Mouse (Mus musculus) forebrain, embryonic 13.5 days (tissue): ENCODE data around the gene Gm7849. TPM values are rescaled to one million over a fixed set of nuclear protein-coding genes. Genes with fewer than 3 reads are reported as not detected.
"Not testable (repeated sequence)": the region's sequence is repeated elsewhere in the genome, so short reads cannot be mapped to it uniquely, and the experiment has no call there.

Experiments
- ATAC-seq: fragments of 200-750 bp; cut with Nextera tagmentation; 2 replicates; pipeline ENCODE4 v1.8.0; 2017
- H3K27ac ChIP-seq: fragments of 300-500 bp; sonication (generic); 2 replicates; pipeline ENCODE4 v1.5.1; 2015; ENCODE audit warnings: inconsistent platforms, mild to moderate bottlenecking, moderate library complexity
- H3K27me3 ChIP-seq: fragments of 300-500 bp; sonication (generic); 2 replicates; pipeline ENCODE4 v1.6.1; 2015; ENCODE audit warnings: mild to moderate bottlenecking, inconsistent platforms
- H3K36me3 ChIP-seq: fragments of 300-500 bp; sonication (generic); 2 replicates; pipeline ENCODE4 v1.6.1; 2015; ENCODE audit warnings: mild to moderate bottlenecking, inconsistent platforms; ENCODE audit not compliant: poor library complexity, severe bottlenecking
- H3K4me1 ChIP-seq: fragments of 300-500 bp; sonication (generic); 2 replicates; pipeline ENCODE4 v1.6.1; 2015; ENCODE audit warnings: inconsistent platforms
- H3K4me2 ChIP-seq: fragments of 300-500 bp; sonication (generic); 2 replicates; pipeline ENCODE4 v1.6.1; 2015; ENCODE audit warnings: inconsistent platforms, mild to moderate bottlenecking, moderate library complexity
- H3K4me3 ChIP-seq: fragments of 300-500 bp; sonication (generic); 2 replicates; pipeline ENCODE4 v1.5.1; 2015; ENCODE audit warnings: mild to moderate bottlenecking, inconsistent platforms
- H3K9ac ChIP-seq: fragments of 300-500 bp; sonication (generic); 2 replicates; pipeline ENCODE4 v1.6.1; 2015; ENCODE audit warnings: mild to moderate bottlenecking, inconsistent platforms
- H3K9me3 ChIP-seq: fragments of 300-500 bp; sonication (generic); replicated peaks from 2 replicates; pipeline ENCODE4 v1.6.1; 2016; ENCODE audit warnings: inconsistent platforms
- WGBS: fragments of 180-500 bp; shearing (Covaris S2); methylation state at CpG from one replicate; pipeline ENCODE4 v1.1.7; 2015; 5-methylcytosine and 5-hydroxymethylcytosine counted together
- polyA plus RNA-seq: library from polyadenylated mRNA; unstranded; fragments of >200 nt; fragmentation: Nextera tagmentation; extraction: Ambion mirVana; gene quantifications from 2 replicates; pipeline ENCODE4 v1.2.1, GENCODE M21; 2015

Gene Gm7849
- polyA plus RNA-seq, result not detected in 2 replicates

DNA sequence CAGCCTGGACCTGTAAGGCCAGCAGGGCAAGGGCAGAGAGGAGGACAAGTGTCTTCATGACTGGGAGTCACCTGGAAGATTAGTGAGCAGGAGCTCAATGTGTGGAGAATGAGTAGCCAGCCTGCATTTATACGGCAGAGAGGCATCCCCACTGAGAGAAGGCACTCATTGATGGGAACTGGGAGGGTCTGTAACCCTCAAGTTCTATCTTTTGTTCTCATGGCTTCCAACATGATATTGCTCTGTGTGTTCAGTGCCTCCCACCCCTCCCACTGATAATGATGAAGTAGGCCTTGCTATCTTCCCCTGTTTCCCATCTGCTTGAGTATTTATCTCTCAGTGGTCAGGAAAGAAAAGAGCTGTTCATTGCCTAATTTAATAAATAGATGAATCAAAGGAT lies at the start of gene Gm7849:
TSS of gene Gm7849 (minus strand) at position 101 of the 400 bp plus-strand sequence.
- not testable (repeated sequence) for H3K4me1 ChIP-seq, ATAC-seq, H3K36me3 ChIP-seq, H3K4me3 ChIP-seq, H3K27me3 ChIP-seq, H3K27ac ChIP-seq, H3K9ac ChIP-seq, H3K4me2 ChIP-seq, H3K9me3 ChIP-seq
- no CpG with 5 or more reads among the region's 1 CpGs for WGBS

DNA sequence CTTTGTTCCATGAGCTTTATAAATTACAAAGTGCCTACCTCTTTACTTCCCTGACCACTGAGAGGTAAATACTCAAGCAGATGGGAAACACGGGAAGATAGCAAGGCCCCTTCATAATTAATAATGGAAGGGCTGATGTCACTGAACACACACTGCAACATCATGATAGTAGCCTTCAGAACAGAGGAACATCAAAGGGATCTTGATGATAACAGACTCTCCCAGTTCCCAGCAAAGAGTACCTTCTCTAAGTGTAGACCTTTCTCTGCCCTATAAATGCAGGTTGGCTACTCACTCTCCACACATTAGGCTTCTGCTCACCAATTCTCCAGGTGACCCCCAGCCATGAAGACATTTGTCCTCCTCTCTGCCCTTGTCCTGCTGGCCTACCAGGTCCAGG lies 29.2 kb downstream of the Gm7849 start, which contains the start of gene Defa36:
TSS of gene Defa36 (plus strand) at position 301 of the 400 bp plus-strand sequence.
- H3K9ac ChIP-seq, H3K4me1 ChIP-seq, H3K4me2 ChIP-seq, H3K9me3 ChIP-seq, H3K27me3 ChIP-seq, H3K36me3 ChIP-seq, H3K27ac ChIP-seq, ATAC-seq, H3K4me3 ChIP-seq: not testable (repeated sequence)
- no CpG with 5 or more reads among the region's 1 CpGs for WGBS

Other genes with a start within 250 kb of the Gm7849 start
- not detected in 2 replicates for gene Gm15292, start 206.8 kb downstream of the Gm7849 start, polyA plus RNA-seq
- not detected in 2 replicates for gene Defa27, start 141.0 kb downstream of the Gm7849 start, polyA plus RNA-seq
- not detected in 2 replicates for gene Defa29, start 129.5 kb downstream of the Gm7849 start, polyA plus RNA-seq
- not detected in 2 replicates for gene Defa2, start 78.0 kb downstream of the Gm7849 start, polyA plus RNA-seq
- not detected in 2 replicates for gene Defa33, start 64.7 kb downstream of the Gm7849 start, polyA plus RNA-seq
- gene Defa36, start 29.1 kb downstream of the Gm7849 start, polyA plus RNA-seq, result not detected in 2 replicates
- gene Defa20, start 52.7 kb upstream of the Gm7849 start, polyA plus RNA-seq, result not detected in 2 replicates
- gene Defa32, start 72.5 kb upstream of the Gm7849 start, polyA plus RNA-seq, result not detected in 2 replicates
- not detected in 2 replicates for gene Defa37, start 108.8 kb upstream of the Gm7849 start, polyA plus RNA-seq
- not detected in 2 replicates for gene Defa28, start 126.4 kb upstream of the Gm7849 start, polyA plus RNA-seq
- gene Gm7861, start 137.9 kb upstream of the Gm7849 start, polyA plus RNA-seq, result not detected in 2 replicates
- not detected in 2 replicates for gene Defa26, start 161.6 kb upstream of the Gm7849 start, polyA plus RNA-seq
- gene Defa17, start 199.2 kb upstream of the Gm7849 start, polyA plus RNA-seq, result not detected in 2 replicates
- not detected in 2 replicates for gene Defa34, start 209.2 kb upstream of the Gm7849 start, polyA plus RNA-seq
- gene AY761184, start 247.1 kb upstream of the Gm7849 start, polyA plus RNA-seq, result not detected in 2 replicates